Mouse (Mus musculus) T-helper 2 cell (primary cell): Measurements from ENCODE around the gene Anxa3.

Experiments
- in situ Hi-C: fragments of 300-600 bp; cut with MboI, MseI; formaldehyde crosslinking; loops from one replicate; pipeline ENCODE4 v1.15.1; 2025; ENCODE audit warnings: high pct_unique_total_duplicates

The Anxa3 gene

DNA sequence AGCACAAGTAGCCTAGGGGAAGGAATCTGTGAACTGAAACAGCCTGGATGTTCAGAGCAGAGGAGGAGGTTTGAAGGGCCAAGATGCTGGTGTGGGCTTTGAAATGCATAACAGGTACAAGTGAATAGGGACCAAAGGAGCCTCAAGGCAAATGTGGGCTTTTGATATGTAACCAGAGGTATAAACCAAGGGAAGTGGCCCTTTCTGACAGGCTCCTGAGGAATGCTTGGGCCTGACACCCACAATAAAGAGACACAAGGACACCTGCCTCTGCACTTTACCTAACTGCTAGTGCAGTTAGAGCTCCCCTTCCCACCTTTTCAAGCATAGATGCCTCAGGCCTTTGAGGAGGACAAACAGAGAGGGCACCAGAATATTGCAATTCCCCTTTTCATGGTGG is 54.8 kb downstream of the Anxa3 start:
- in situ Hi-C loops = no loop called here

DNA sequence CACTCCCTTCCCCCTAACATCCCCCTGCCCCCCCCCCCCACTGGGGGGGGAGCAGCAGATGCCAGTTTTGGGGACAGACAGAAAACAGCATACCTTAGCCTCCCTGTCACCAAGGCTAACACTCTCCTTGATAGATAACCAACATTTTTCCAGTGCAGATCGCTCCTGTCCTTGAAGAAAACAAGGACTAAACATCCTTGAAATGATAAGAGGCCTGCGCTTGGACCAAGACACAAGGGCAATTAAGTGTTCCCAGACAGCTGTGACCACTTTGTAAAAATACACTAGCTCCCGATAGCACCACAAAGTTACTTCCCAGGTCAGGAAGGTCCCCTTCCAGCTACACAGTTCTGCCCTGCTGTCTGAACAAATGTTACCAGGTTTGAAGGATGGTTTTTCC is 55.2 kb downstream of the Anxa3 start:
- in situ Hi-C loops = no loop called here

DNA sequence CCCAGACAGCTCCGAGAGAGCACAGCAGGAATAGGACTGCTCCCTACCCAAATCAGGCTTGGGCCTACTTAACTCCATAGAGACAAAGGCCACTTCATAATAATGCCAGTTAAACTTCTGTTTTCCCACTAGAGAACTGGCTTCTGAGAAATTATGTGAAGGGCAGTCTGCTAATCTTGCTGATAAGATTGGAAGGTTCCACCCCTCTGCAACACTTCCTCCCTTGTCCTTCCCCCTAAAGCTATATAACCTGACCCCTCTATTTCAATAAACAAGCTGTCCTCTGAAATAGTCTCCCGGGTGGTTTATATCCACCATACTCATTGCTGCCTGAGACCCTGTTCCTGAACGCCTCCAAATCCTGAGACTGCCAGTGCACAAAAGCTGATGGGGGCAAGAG is 56.1 kb downstream of the Anxa3 start:
- in situ Hi-C loops = no loop called here

DNA sequence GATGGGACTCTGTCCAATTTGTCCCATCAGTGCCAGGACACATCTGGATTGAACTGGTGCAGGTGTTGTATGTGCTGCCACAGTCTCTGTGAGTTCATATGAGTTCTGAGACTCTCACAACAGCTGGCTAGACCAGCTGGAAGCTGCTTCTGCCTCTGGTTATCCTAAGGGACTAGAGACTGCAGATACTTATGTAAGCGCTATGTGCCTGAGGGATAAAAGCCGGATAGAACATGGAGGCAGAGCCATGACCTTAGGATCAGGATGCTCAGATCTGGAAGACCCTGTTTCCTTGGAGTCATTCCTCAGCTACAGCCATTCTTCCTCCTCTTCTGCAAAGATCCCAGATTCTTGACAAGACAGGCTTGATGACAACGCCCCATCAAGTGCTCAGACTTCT is 60.3 kb downstream of the Anxa3 start:
- in situ Hi-C loops = no loop called here

DNA sequence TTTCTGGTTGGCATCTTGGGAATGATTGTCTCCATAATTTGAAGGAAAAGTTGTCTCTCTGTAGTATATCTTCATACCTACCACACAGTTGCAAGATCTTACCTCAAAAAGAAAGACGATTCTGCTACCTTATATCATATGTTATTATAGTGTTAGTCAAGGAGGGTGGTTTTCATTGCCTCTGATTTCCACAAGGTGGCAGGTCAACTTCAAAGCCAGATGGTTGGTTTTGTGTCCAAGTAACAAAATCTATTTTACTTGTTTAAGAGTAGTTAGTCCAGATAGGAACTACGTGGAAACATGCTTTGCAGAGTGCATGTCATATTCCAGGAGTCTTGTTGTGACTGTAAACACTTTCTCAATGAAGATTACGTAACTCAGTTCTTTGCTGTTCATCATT is 61.2 kb downstream of the Anxa3 start:
- in situ Hi-C loops = no loop called here

DNA sequence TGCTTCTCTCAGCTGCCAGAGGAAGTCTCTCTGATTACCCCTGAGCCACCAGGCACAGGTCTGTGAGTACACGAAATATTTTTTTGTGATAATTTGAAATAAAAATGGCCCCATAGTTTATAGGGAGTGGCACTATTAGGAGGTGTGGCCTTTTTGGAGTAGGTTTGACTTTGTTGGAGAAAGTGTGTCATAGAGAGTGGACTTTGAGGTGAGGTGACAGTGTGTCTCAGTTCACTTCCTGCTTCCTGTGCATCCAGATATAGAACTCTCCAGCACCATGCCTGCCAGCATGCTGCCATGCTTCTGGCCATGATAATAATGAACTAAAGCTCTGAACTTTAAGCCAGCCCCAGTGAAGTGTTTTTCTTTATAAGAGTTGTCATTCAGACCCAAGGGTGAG is 66.8 kb downstream of the Anxa3 start:
- in situ Hi-C loops = no loop called here

DNA sequence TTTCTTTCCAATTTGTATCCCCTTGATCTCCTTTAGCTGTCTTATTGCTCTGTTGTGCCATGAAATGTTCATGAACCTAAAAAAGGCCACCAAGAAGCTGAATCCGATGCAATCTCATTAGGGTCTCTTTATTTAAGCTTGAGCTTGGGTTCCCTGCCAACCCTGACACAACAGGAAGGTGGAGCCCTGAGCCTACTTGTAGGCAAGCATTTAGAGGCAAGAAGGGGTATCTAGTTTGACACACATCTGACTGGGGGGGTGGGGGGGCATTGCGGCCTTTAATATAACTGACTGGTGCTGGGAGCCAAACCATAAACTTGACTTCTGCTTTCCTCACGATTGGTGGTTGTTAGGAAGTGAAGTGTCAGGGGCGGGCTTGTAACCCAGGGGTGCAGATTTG is 74.0 kb downstream of the Anxa3 start:
- in situ Hi-C loops = loop anchor here (5.0 kb wide), 1 partner anchor 190 kb away; no protein-coding TSS in a partner anchor

DNA sequence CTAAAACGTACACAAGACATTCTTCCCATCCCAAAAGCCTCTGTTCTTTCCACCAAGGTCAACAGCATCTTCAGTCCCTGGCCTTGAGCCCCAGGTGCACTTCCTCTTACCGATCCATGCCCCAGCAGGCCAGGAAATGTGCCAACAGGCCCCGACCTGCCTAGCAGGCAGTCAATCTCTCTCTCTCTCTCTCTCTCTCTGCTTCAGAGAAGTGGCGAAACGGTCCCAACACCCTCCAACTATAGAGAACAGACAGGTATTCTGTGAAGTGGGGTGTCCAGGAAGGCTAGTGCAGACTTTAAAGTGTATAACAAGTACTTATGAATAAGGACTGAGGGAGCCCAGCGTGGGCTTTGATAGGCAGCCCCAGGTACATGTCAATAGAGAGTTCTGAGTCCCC is 75.8 kb downstream of the Anxa3 start:
- in situ Hi-C loops = loop anchor here (5.0 kb wide), 1 partner anchor 188 kb away; no protein-coding TSS in a partner anchor

DNA sequence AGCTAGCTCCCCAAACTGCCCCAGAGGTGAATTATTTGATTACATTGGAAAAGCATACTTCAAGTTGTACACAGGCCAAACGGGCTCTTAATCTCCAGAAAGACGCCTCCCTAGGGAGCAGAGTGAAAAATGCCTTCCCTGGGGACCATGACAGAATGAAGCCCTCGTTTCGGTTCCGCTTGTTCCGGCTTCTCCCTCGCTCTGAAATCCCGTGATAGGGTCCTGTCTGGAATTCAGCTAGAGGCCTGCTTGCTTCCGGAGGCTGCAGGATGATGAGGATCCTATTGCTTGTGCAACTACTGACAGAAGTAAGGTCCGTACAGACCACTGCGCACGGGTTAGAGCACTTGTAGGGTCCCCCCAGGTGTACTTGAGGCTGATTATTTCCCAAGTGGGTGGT is 77.9 kb downstream of the Anxa3 start:
- in situ Hi-C loops = no loop called here

DNA sequence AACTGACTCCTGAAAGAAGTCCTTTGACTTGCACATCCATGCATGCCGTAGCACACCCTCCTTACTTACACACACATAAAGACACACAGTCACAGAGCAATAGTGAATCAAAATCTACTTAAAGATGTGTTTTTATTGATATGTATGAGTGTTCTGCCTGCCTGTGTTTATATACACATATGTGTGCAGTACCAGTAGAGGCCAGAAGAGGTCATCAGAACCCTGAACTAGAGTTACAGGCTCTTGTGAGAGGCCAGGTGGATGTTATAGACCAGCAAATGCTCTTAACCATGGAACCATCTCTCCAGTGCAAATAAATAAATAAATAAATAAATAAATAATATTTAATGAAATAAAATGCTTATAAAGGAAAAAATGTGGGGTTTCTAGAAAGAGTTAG is 85.0 kb downstream of the Anxa3 start:
- in situ Hi-C loops = no loop called here

DNA sequence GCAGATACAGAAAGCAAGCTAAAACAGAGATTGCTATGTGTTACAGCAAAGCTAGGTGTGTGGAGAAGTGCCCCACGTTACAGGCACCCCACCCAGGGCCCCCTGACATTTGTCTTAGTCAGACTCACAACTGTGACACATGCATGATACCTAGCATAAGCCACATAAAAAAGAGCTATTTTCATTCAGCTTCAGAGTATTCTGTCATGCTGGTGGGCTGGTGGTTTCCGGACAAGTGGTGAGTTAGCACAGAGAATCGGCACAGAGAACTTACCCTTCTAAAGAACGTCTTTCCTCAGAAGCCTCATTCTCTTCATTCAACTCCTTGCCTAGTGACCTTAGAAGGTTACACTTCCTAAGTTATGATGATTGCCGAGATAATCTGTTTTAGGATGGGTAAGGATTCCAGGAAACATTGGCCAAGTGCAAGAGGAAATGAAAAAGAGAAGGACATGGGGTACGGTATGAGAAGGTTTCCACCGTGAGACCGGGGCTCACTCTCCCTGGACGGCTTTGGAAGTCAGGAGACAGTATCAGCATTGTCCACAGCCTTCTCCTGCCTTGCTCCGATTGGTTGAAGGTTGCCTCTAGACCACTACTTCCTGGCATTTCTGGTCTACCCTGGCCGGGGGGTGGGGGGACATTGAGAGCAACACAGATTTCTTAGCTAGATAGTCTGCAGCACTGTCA is 85.9 kb downstream of the Anxa3 start:
- in situ Hi-C loops = no loop called here

DNA sequence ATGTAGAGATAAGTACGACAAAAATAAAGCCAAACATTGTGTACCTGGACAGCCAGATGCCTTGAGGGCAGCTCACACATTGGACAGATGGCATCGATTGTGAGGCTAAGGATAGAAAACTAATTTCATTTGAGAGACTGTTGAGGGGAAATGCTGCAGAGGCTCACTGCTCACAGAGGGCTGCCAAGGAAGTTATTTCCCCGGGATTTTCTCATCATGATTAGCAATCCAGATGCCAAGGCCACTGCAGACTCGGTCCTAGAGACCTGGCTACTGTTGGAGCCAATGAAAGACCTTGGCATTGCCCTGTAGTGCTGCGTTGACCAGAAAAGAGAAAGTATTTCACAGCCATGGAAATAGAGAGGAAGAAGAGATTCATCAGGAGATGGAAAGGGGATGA is 87.1 kb downstream of the Anxa3 start:
- in situ Hi-C loops = no loop called here

DNA sequence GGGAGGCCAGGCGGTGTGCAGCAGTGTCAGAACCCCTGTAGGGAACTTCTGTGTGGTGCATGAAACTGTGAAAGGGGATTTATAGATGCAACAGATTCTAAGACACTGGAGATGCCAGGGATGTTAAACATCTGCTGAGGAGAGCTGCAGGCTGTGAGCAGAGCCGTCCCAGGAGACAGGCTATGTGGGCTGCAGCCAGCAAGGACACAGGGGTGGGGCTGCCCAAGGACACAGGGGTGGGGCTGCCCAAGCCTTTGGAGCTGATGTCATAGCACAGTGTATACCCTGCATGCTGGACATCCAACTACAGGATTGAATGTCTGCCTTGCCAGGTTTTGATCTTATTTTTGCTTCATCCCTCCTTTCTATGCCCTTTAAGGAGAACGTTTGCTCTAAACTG is 88.0 kb downstream of the Anxa3 start:
- in situ Hi-C loops = no loop called here

DNA sequence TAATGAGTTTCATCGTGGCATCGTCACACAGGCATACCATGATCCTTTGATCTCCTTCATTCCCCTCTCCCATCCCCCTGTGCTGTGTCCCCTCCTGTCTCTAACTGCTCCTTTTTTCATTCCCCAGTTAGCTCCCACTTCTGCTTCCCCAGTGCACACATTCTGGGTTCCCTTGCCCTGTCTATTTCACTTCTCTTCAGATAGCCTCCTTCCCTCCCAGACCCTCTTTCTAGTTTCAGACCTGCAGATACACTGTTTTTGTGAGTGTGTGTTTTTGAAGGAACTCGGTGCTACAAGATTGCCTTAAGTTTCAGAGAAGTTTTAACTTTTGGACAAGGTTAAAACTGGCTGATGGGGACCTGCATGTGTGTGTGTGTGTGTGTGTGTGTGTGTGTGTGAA is 88.5 kb downstream of the Anxa3 start:
- in situ Hi-C loops = no loop called here

DNA sequence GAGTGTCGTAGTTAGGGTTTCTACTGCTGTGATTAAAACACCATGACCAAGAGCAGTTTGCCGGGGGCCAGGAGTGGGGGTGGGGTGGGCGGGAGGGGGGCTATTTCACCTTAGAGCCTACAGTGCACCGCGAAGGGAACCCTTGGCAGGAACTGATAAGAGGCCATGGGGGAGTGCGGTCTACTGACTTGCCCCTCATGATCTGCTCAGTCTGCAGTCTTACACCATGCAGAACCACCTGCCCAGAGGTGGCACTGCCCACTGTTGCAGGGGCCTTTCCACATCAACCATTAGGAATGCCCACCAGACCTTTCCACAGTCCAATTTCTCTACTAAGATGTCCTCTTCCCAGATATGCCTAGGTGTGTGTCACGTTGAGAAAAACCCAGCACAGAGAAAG is 92.1 kb downstream of the Anxa3 start:
- in situ Hi-C loops = no loop called here

DNA sequence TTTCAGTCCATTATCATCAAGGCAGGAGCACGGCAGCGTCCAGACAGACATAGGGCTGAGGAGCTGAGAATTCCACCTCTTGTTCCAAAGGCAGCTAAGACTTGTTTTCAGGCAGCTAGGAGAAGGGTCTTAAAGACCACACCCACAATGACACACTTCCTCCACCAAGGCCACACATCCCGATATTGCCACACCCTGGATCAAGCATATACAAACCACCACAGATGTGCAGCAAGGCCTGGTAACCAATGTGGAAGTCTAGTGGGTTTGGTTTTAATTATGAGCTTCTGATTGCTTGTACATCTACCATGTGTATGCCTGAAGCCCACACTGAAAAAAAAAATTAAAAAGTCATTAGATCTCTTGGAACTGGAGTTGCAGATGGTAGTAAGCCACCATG is 95.3 kb downstream of the Anxa3 start:
- in situ Hi-C loops = no loop called here

DNA sequence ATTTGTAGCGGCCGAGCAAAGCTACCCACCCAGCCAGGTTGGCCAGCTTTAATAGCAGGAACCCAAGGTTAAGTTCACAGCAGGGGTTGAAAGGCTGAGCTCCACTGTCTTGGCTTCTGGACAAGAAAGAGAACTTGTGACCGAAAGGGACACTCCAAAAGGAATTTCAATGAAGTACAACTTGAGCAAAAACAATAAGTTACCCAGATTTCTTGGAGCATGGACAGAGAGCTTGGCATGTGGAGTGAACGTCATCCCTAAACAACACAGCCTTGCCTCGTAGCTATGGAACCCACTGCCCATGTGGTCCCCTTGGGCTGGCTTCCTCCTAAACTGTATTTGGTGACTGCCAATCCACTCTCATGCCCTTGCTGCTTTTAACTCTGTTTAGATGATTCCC is 97.2 kb downstream of the Anxa3 start:
- in situ Hi-C loops = no loop called here
